Mouse (Mus musculus): Measurements from ENCODE around the gene 4930544D05Rik.

The 4930544D05Rik gene

GRCm38 (mm10) chr11:70657573-70657972 lies 41.9 kb downstream of the 4930544D05Rik start:
- no peak for DNase-seq

GRCm38 (mm10) chr11:70657991-70658390 lies 42.3 kb downstream of the 4930544D05Rik start:
- DNase-seq, result no peak

DNA sequence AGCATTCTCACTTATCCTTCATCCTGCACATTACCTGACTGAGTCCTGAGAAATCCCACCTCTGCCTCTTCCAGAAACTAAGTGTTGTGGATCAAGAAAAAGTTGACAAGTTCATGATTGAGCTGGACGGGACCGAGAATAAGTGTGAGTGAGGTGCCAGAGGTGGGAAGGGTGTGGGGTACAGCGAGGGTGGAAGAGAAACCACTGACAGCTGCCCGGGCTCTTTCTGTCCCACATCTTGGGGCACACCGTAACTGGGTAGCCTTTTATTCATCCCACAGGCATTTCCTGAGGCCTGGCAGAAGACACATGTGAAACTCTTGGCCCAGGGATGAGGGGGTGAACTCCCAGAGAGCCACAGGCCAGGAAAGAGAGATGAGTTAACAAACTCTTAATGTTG lies 42.9 kb downstream of the 4930544D05Rik start:
- DNase-seq, result no peak

DNA sequence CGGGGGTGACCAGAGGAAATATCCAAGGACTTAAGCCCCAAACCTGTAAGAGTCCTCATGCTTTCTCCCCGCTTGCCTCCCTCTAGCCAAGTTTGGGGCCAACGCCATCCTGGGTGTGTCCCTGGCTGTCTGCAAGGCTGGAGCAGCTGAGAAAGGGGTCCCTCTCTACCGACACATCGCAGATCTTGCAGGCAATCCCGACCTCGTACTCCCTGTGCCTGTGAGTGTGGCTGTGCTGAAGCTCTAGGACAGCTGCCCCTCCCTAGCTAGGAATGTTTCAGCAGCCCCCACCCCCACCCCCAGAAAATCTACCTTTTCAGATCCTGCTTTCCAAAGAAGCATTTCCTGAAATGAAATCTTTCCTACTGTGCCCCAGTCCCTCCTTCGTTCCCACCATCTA lies 43.3 kb downstream of the 4930544D05Rik start:
- DNase-seq, result no peak

DNA sequence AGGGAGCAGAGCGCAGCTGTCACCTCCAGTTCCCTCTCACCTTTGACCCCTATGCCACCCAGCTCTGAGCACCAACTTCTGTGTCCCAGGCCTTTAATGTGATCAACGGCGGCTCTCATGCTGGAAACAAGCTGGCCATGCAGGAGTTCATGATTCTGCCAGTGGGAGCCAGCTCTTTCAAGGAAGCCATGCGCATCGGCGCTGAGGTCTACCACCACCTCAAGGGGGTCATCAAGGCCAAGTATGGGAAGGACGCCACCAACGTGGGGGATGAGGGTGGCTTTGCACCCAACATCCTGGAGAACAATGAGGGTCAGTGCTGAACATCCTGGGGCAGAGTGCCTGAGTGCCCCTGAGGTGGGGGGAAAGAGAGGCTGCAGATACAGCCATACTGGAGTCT lies 44.9 kb downstream of the 4930544D05Rik start:
- DNase-seq, result no peak

GRCm38 (mm10) chr11:70663101-70663500 lies 47.5 kb downstream of the 4930544D05Rik start:
- no peak for DNase-seq

DNA sequence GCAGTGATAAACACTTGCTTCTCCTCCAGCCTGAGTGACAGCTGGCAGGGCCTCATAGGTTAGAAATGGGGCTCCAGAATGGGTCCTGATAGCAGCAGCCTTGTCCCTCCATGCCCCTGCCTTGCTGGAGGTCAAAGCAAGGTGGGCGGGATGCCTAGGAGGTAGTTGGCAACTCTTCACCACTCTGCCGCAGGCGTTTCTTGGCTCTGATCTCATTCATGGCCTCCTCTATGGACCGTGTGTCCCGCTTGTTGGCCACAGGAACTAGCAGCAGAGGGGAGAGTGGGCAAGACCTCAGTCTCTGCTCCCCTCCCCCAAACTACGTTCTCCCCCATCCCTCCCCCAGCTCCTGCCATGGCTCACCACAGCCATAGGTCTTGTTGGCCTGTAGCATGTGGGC lies 48.3 kb downstream of the 4930544D05Rik start:
- no peak for DNase-seq

DNA sequence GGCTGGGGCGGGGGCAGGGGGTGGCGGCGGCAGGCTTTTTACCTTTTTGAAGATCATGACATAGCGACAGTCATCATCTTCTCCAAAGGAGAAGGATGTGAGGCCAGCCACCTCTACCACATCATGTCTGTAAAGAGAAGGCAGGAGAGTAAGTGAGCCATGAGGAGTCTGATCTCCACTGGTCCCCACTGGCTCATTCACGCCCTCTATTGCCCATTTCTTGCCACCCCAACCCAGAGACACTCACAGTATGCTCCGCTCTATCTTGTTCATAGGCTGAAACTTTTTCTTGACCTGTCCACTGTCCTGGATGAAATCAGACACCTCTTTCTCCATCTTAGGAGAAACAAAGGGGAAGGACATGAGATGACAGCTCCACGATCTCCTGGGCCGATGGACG lies 49.1 kb downstream of the 4930544D05Rik start:
- DNase-seq, result no peak

Measured in kidney, adult 18-20 months (tissue).